Mouse (Mus musculus) MEL (cell line): Measurements from ENCODE around the gene Galp. TPM values are rescaled to one million over a fixed set of nuclear protein-coding genes. Genes with fewer than 3 reads are reported as not detected.

Experiments
- DNase-seq: peaks from one replicate; pipeline ENCODE4 v3.0.0; 2011; ENCODE audit warnings: low read depth, low spot score
- H3K27ac ChIP-seq: 2 replicates; pipeline ENCODE4 v1.5.1; 2012; ENCODE audit warnings: low read depth, mild to moderate bottlenecking, control low read depth, low read length, moderate library complexity; ENCODE audit not compliant: control insufficient read depth
- H3K27me3 ChIP-seq, 2 experiments: fragments of 150-350 bp in 1 of 2; sonication (generic) in 1 of 2; 2 replicates each; pipeline ENCODE4 v1.6.1; 2012; ENCODE audit warnings: low read length in 2 of 2, mild to moderate bottlenecking in 2 of 2, improper control_type of control experiment in 1 of 2, moderate library complexity in 1 of 2; ENCODE audit not compliant: insufficient read depth in 2 of 2, control insufficient read depth in 1 of 2
- H3K36me3 ChIP-seq, 2 experiments: 2 replicates each; pipeline ENCODE4 v1.6.1; 2012 to 2014; ENCODE audit warnings: low read length in 2 of 2, improper control_type of control experiment in 1 of 2, inconsistent platforms in 1 of 2, mild to moderate bottlenecking in 1 of 2; ENCODE audit not compliant: insufficient read depth in 2 of 2, control insufficient read depth in 1 of 2
- H3K4me1 ChIP-seq, 2 experiments: fragments of 150-350 bp in 1 of 2; sonication (generic) in 1 of 2; 2 replicates each; pipeline ENCODE4 v1.6.1; 2012; ENCODE audit warnings: low read length in 2 of 2, improper control_type of control experiment in 1 of 2, mild to moderate bottlenecking in 1 of 2; ENCODE audit not compliant: insufficient read depth in 2 of 2, control insufficient read depth in 1 of 2
- H3K4me3 ChIP-seq, 2 experiments: fragments of 150-350 bp in 1 of 2; sonication (generic) in 1 of 2; 2 replicates each; pipeline ENCODE4 v1.5.1; 2012; ENCODE audit warnings: low read depth in 2 of 2, low read length in 2 of 2, mild to moderate bottlenecking in 2 of 2, moderate library complexity in 2 of 2, control low read depth in 1 of 2, improper control_type of control experiment in 1 of 2; ENCODE audit not compliant: control insufficient read depth in 1 of 2, insufficient read depth in 1 of 2
- H3K79me2 ChIP-seq: 2 replicates; pipeline ENCODE4 v1.6.1; 2012; ENCODE audit warnings: mild to moderate bottlenecking, low read length, moderate library complexity; ENCODE audit not compliant: control insufficient read depth, poor library complexity, insufficient read depth
- H3K9ac ChIP-seq: 2 replicates; pipeline ENCODE4 v1.6.1; 2012; ENCODE audit warnings: low read depth, mild to moderate bottlenecking, control low read depth, low read length, moderate library complexity; ENCODE audit not compliant: control insufficient read depth, poor library complexity, severe bottlenecking
- H3K9me3 ChIP-seq: fragments of 150-350 bp; sonication (generic); replicated peaks from 2 replicates; pipeline ENCODE4 v1.6.1; 2012; ENCODE audit warnings: mild to moderate bottlenecking, low read length, improper control_type of control experiment, moderate library complexity; ENCODE audit not compliant: insufficient read depth
- BHLHE40 ChIP-seq: IDR thresholded peaks from 2 replicates; pipeline ENCODE4 v1.6.1; 2012; ENCODE audit warnings: low read depth, mild to moderate bottlenecking, inconsistent platforms, low read length, improper control_type of control experiment, borderline replicate concordance
- CHD2 ChIP-seq: IDR thresholded peaks from 2 replicates; pipeline ENCODE4 v1.6.1; 2011; ENCODE audit warnings: low read length, improper control_type of control experiment
- E2F4 ChIP-seq: IDR thresholded peaks from 2 replicates; pipeline ENCODE4 v1.6.1; 2011; ENCODE audit warnings: low read depth, low read length, improper control_type of control experiment, borderline replicate concordance
- ELF1 ChIP-seq: IDR thresholded peaks from 2 replicates; pipeline ENCODE4 v1.6.1; 2014; ENCODE audit warnings: low read depth, mild to moderate bottlenecking, inconsistent platforms, low read length, improper control_type of control experiment, moderate library complexity
- EP300 ChIP-seq, 2 experiments: IDR thresholded peaks; 2 replicates each; pipeline ENCODE4 v1.6.1; 2011; ENCODE audit warnings: improper control_type of control experiment in 2 of 2, low read length in 2 of 2, low read depth in 1 of 2, mild to moderate bottlenecking in 1 of 2
- ETS1 ChIP-seq: IDR thresholded peaks from 2 replicates; pipeline ENCODE4 v1.6.1; 2012; ENCODE audit warnings: low read depth, mild to moderate bottlenecking, inconsistent platforms, low read length, improper control_type of control experiment, moderate library complexity
- HCFC1 ChIP-seq: IDR thresholded peaks from 2 replicates; pipeline ENCODE4 v1.6.1; 2012; ENCODE audit warnings: low read depth, mild to moderate bottlenecking, inconsistent platforms, low read length, improper control_type of control experiment, moderate library complexity
- JUND ChIP-seq: IDR thresholded peaks from 2 replicates; pipeline ENCODE4 v1.6.1; 2011; ENCODE audit warnings: low read depth, mild to moderate bottlenecking, improper control_type of control experiment, low read length
- KAT2A ChIP-seq: conservative IDR thresholded peaks from 2 replicates; pipeline ENCODE4 v1.6.1; 2012; ENCODE audit warnings: low read depth, low read length, improper control_type of control experiment, inconsistent platforms
- MAFK ChIP-seq: IDR thresholded peaks from 2 replicates; pipeline ENCODE4 v1.6.1; 2011; ENCODE audit warnings: low read depth, mild to moderate bottlenecking, low read length, improper control_type of control experiment, borderline replicate concordance
- MAX ChIP-seq: IDR thresholded peaks from 2 replicates; pipeline ENCODE4 v1.6.1; 2011; ENCODE audit warnings: low read length, improper control_type of control experiment
- MYB ChIP-seq: IDR thresholded peaks from 2 replicates; pipeline ENCODE4 v1.6.1; 2011; ENCODE audit warnings: mild to moderate bottlenecking, low read depth, low read length, improper control_type of control experiment
- MYC ChIP-seq: IDR thresholded peaks from 2 replicates; pipeline ENCODE4 v1.6.1; 2011; ENCODE audit warnings: low read depth, mild to moderate bottlenecking, low read length, improper control_type of control experiment, moderate library complexity
- NELFE ChIP-seq: IDR thresholded peaks from 2 replicates; pipeline ENCODE4 v1.6.1; 2011; ENCODE audit warnings: low read depth, low read length, improper control_type of control experiment
- POLR2AphosphoS2 ChIP-seq: IDR thresholded peaks from 2 replicates; pipeline ENCODE4 v1.6.1; 2011; ENCODE audit warnings: low read length, improper control_type of control experiment
- RAD21 ChIP-seq: IDR thresholded peaks from 2 replicates; pipeline ENCODE4 v1.6.1; 2011; ENCODE audit warnings: mild to moderate bottlenecking, low read depth, low read length, improper control_type of control experiment
- SIN3A ChIP-seq: IDR thresholded peaks from 2 replicates; pipeline ENCODE4 v1.6.1; 2012; ENCODE audit warnings: low read length, improper control_type of control experiment, inconsistent platforms
- SMC3 ChIP-seq: IDR thresholded peaks from 2 replicates; pipeline ENCODE4 v1.6.1; 2011; ENCODE audit warnings: low read depth, low read length, improper control_type of control experiment
- TAL1 ChIP-seq: IDR thresholded peaks from 2 replicates; pipeline ENCODE4 v1.6.1; 2012; ENCODE audit warnings: mild to moderate bottlenecking, inconsistent platforms, low read length, moderate library complexity, mixed read lengths
- TBP ChIP-seq: IDR thresholded peaks from 2 replicates; pipeline ENCODE4 v1.8.0; 2011; ENCODE audit warnings: low read depth, low read length, improper control_type of control experiment
- TCF12 ChIP-seq: IDR thresholded peaks from 2 replicates; pipeline ENCODE4 v1.6.1; 2014; ENCODE audit warnings: low read depth, mild to moderate bottlenecking, inconsistent platforms, low read length, improper control_type of control experiment, moderate library complexity
- USF1 ChIP-seq: IDR thresholded peaks from 2 replicates; pipeline ENCODE4 v1.6.1; 2014; ENCODE audit warnings: low read depth, mild to moderate bottlenecking, inconsistent platforms, low read length, improper control_type of control experiment, moderate library complexity
- USF2 ChIP-seq, 2 experiments: IDR thresholded peaks; 2 replicates each; pipeline ENCODE4 v1.6.1; 2011 to 2012; ENCODE audit warnings: improper control_type of control experiment in 2 of 2, low read length in 2 of 2, borderline replicate concordance in 1 of 2, inconsistent platforms in 1 of 2, low read depth in 1 of 2, mild to moderate bottlenecking in 1 of 2; ENCODE audit not compliant: insufficient read depth in 1 of 2
- ZC3H11A ChIP-seq: IDR thresholded peaks from 2 replicates; pipeline ENCODE4 v1.6.1; 2012; ENCODE audit warnings: low read depth, mild to moderate bottlenecking, inconsistent platforms, low read length, improper control_type of control experiment
- polyA plus RNA-seq, 2 experiments: library from polyadenylated mRNA; stranded (reverse) in 1 of 2; unstranded in 1 of 2; fragments of >175 nt in 1 of 2; fragments of >200 nt in 1 of 2; gene quantifications; 2 replicates each; pipeline versions ENCODE4 v1.2.1 to v1.2.4; 2012; ENCODE audit warnings: low replicate concordance in 2 of 2, low read depth in 1 of 2; ENCODE audit not compliant: insufficient read length in 2 of 2, insufficient read depth in 1 of 2, missing spikeins in 1 of 2
- total RNA-seq: library from RNA; depleted of rRNA; stranded (reverse); fragments of 300-350 nt; gene quantifications from 2 replicates; pipeline ENCODE4 v1.2.3, GENCODE M21; 2012

Galp gene
- total and polyA plus RNA-seq, 3 experiments = not detected

- H3K36me3 ChIP-seq = peaks cover 0 to 20% of the 10 kb centered on the region in 2 experiments; a peak in 2 of 4 replicates
- H3K79me2 ChIP-seq = peaks cover 85% of the 10 kb centered on the region
- no peak overlapping the region for H3K4me3 ChIP-seq
- H3K9ac ChIP-seq = no peak overlapping the region
- no peak for TF ChIP-seq SIN3A
- no peak for TF ChIP-seq RAD21
- TF ChIP-seq CHD2 = no peak
- TF ChIP-seq EP300 (IDR thresholded peaks at IDR 0.05; ENCODE audit: low read depth in 1 of 2, low read length in 2 of 2) = no peak
- no peak for TF ChIP-seq BHLHE40
- TF ChIP-seq HCFC1 = no peak
- TF ChIP-seq TCF12 = no peak
- no peak for TF ChIP-seq MAFK
- TF ChIP-seq KAT2A = no peak
- no peak for TF ChIP-seq NELFE
- TF ChIP-seq MAX = no peak
- no peak for TF ChIP-seq SMC3
- TF ChIP-seq POLR2AphosphoS2 = no peak
- no peak for TF ChIP-seq USF1
- TF ChIP-seq USF2 (IDR thresholded peaks at IDR 0.05; ENCODE audit: borderline replicate concordance in 1 of 2, insufficient read depth in 1 of 2, low read depth in 1 of 2, low read length in 2 of 2) = no peak
- TF ChIP-seq ELF1 = no peak
- TF ChIP-seq E2F4 = no peak
- TF ChIP-seq TBP = no peak
- no peaks in the 10 kb centered on the region for H3K27me3 ChIP-seq
- no peak overlapping the region for H3K27ac ChIP-seq
- peaks cover 0 to 34% of the 10 kb centered on the region in 2 experiments; a peak in 3 of 4 replicates for H3K4me1 ChIP-seq
- no peak for DNase-seq
- no peaks in the 10 kb centered on the region for H3K9me3 ChIP-seq
These were observed 45.6 kb upstream of the Galp start for GRCm38 (mm10) chr7:6151266-6151665.

- H3K27ac ChIP-seq = no peak overlapping the region
- no peak overlapping the region for H3K4me3 ChIP-seq
- TF ChIP-seq MYC (no peak), TAL1 (no peak), JUND (no peak), MYB (no peak), MAX (no peak), ZC3H11A (no peak), ETS1 (no peak)
These were observed 44.9 kb upstream of the Galp start for GRCm38 (mm10) chr7:6152036-6152435.

More at GRCm38 (mm10) chr7:6152036-6152435, 44.9 kb upstream of the Galp start:
- Histone ChIP-seq H3K9ac (no peak overlapping the region), H3K79me2 (peaks cover 77% of the 10 kb centered on the region), H3K27me3 (no peaks in the 10 kb centered on the region), H3K4me1 (peaks cover 0 to 31% of the 10 kb centered on the region in 2 experiments; a peak in 3 of 4 replicates), H3K9me3 (no peaks in the 10 kb centered on the region), H3K36me3 (peaks cover 0 to 15% of the 10 kb centered on the region in 2 experiments; a peak in 2 of 4 replicates)
- no peak for DNase-seq
